Mouse (Mus musculus) cerebral cortex, adult 2 months (tissue): ENCODE measurements around the gene Cradd.

Experiments used
- WGBS: fragments of 180-500 bp; shearing (Covaris S2); methylation state at CpG from one replicate; pipeline ENCODE4 v1.1.7; 2018; 5-methylcytosine and 5-hydroxymethylcytosine counted together

The Cradd gene

DNA sequence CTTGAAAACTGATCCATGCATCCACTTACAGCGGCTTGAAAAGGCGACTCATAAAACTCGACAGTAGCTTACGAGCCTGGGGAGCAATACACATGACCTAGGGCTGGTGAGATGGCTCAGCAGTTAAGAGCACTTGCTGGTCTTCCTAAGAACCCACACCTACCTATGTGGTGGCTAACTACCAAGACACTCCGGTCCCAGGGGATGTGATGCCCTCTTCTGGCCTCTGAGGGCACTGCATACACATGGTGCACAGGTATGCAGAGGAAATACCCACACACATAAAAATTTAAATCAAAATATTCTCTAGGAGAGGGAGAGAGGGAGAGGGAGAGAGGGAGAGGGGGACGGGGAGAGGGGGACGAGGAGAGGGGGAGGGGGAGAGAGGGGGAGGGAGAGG, 167.5 kb downstream of the Cradd start:
- 93% methylated on average over 6 of the region's 7 CpGs for whole genome bisulfite sequencing

- 97% methylated on average over 1 of the region's 1 CpGs for WGBS
These were observed 169.3 kb downstream of the Cradd start for GRCm38 (mm10) chr10:95154675-95155074.

DNA sequence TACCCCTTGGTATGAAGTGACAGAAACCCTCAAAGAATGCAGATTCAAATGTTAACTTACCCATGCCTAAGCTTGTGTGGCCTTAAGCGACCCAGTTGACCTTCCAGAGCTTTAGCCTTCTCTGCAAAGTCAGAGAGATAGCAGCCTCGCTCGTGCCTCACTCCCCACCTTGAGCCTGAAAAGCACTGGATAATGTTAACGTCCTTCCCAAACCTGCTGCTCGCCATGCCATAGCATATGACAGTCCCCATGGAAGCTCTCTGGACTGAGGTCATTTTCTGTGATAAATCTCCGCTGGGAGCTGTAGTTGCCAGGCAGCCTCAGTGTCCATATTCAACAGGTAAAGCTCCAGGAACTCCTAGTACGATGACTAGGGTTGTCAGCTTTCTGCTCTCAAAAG, 170.7 kb downstream of the Cradd start:
- WGBS: 93% methylated on average over 7 of the region's 7 CpGs

GRCm38 (mm10) chr10:95152503-95152989, 171.4 kb downstream of the Cradd start:
- 93% methylated on average over 9 of the region's 9 CpGs for WGBS

DNA sequence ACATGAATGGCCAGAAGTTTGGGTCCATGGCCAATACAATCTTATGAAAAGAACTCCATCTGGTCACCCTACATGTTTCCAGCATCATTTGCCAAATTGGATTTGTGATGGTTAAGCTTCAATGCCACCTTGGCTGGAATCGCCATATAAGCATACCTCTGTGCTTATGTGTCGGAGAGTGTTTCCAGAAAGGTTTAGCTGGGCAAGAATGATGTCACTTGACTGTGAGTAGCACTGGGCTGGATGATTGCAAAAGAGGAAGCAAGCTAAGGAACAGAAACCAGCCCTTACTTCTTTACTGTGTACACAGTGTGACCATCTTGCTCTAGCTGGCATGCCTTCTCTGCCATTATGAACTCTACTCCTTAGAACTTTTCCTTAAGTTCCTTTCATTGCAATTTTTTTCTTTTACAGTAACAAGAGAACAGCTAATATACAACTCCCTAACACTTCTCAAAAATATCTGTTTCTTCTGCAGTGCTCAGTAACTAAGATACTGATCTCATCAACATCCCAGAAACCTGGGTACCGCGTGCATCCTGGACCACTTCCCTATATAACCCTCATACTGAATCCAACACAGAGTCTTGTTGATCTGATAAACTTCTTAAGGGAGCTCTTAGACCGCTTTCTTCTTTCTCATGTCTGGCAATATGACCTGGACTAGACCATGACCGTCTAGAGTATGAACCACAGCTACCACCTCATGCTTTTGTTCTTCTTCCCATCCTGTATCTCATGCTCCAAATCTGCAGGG, 172.7 kb downstream of the Cradd start:
- WGBS: 85% methylated on average over 6 of the region's 6 CpGs

DNA sequence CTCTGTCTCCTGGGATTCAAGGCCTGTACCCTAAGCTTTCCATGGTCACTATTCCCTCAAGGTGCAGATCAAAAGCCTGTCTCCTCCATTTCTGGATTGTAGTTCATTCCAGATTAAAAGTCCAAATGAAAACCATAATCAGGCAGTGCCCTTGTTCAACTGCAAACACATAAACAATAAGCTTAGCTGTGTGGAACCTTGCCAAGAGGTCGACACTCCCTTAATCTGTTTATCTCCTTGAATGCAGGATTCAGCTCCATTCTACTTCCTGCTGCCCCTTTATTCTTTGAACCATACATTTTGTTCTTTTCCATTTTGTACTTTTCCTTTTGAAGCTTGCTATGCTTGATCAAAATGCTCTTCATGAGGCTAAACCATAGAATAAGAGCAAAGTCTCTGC, 174.3 kb downstream of the Cradd start:
- WGBS: 23% methylated on average over 1 of the region's 1 CpGs

DNA sequence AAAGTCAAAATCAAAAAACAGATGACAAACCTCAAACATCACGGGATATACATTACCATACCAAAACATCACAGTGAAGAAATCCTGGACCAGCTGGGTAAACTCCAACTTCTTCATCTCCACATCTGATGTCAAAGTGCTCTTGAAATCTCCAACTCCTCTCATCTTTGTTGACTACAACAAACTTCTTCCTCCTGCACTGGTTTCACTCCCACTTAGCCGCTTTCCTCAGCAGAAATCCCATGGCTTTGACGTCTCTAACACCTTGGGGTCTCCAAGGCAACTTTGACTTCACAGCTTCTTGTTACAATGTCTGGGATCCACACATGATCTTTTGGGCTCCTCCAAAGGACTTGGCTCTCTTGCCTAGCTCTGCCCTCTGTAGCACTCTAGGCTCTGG, 175.3 kb downstream of the Cradd start:
- 94% methylated on average over 3 of the region's 3 CpGs for WGBS

DNA sequence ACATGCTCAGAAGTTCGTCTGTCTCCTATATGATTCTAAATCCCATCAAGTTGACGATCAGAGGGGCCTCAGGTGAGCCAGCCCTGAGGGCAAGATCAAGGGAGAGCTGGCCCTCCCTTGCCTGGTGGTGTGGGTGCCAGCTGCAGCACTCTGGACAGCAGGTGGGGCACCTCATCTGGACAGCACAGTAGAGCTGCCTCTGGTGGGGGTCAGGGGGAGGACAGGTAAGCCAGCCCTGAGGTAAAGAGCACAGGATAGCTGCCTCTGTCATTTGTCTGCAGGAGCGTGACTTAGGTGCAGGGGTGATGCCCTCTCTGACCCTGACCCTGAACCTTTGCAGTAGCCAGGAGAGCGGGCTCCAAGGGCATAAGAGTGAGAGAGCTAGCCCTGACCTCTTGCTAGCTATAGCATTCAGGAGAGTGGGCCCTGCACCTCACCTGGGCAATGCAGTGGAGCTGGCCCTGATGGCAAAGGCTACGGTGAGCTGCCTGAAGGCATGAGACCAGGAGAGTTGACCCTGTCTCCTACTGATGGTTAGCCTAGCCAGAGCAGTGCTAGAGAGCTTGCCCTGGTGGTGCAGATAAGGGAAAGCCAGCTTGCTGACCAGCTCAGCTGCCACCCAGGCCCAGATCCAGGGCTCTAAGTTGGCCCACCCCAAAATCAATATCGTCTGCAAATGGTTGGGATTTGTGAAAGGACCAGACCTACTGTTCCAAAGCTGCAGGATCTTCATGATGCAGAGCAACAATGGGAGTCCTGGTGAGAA, 176.6 kb downstream of the Cradd start:
- 93% methylated on average over 6 of the region's 6 CpGs for WGBS

DNA sequence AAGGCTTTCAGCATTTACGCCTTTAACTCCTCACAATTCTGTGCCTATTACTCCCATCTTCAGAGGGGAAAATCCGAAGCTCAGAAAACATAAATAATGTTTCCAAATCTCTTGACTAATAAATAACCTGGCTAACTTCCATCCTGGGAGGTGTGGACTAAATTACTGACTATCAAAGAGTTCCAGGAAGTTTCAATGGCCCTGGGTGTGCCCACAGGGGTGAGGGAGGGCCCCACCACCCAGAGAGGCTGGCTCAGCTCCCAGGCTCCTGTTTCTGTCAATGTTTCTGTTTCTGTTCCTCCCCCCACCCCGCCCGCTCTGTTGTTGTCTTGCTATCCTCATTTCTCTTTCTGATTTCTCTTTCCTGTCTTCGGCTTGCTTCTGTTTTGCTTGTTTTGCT, 177.4 kb downstream of the Cradd start:
- whole genome bisulfite sequencing: 62% methylated on average over 5 of the region's 5 CpGs

DNA sequence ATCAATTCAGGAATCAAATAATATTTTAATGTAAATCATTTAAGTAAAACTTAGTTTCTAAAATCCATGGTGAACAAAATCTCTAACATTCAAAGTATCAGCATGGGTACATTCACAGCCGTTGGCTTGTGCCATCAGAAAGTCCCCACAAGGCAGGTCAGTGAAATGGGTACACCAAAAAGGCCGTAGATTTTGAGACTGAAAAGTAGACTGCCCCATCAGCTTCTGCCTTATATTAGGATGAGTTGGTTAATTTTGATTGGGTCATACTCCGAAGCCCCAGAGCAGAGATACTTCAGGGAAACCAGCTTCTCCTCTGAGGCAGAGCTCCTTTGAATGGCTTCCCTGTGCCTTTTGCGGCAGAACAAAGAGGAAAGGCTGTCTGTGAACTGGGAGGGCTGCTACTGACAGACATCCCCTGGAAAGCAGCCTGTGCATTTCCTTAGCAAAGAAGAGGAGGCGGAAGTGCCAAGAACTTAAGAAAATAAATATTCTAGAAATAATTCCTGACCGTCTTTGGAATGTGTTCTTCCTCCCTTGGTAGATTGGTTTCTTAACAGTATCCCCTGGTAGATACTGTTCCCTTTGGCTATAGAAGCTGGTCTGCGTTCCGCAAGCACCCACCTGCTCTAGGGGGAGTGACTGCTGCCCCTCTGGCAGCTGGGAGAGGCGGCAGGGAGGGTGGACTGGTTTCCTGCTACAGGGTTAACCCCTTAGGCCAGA, 178.6 kb downstream of the Cradd start:
- 37% methylated on average over 9 of the region's 9 CpGs for WGBS

DNA sequence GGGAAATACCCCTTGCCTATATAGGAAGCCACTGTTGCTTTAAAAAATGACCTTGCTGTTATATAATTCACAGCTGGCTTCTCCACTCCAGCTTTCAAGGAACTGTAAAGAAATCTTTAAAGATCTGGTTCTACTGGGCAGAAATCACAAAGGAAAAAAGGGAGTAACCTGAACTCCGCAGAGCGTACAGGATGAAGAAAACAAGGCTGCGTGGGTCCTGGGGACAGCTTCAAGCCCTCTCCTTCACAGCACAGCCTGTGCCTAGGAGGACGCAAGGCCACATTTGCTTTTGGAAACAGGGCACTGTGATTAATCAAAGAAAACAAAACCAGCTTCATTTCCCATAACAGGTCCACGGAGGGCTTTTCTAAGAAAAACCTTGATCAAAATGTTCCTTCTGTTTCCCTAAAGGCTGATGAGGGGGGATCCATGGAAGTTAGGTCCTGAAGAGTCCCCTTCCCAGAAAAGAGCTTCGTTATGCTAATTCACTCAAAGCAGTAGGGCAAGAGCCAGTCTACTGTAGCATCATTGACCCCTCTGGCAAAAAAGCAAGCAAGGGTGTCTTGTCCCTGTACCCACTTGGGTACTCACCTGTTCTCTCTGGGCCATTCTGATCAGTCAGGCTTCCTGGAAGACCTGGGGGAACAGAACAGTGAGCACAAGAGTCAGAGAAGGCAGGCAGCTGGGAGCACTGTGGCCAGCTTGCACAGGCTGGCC, 179.4 kb downstream of the Cradd start:
- 73% methylated on average over 6 of the region's 6 CpGs for WGBS

DNA sequence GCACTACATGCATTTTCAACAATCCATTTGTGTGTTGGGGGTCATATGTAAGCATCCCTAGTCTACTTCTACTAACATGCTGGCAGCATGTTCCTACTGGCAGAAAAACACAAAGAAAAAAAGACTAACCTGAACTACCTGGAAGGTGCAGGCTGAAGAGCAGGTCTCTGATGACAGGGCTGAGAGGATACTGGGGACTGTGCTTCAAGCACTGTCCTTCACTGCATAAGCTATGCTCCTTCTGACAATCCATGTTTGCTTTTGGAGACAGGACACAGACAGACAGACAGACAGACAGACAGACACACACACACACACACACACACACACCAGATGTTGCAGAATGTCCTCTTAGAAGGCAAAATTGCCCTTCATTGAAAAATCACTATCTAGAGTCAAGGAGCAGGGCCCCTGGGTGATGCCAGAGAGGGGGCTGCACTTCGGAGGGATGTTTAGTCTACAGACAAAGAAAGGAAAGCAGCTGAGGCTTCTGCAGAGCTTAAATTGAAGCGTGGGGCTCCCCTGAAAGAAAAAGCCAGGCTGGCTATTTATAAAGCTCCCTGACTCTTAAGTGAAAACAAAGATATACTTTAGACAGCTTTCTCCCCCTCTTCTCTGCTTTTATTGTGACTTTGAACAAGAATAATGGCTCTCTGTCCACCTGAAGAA, 180.4 kb downstream of the Cradd start:
- 13% methylated on average over 2 of the region's 2 CpGs for WGBS

GRCm38 (mm10) chr10:95142844-95143435, 181.0 kb downstream of the Cradd start:
- WGBS: 13% methylated on average over 11 of the region's 11 CpGs

GRCm38 (mm10) chr10:95141075-95141474, 182.9 kb downstream of the Cradd start:
- WGBS: 60% methylated on average over 3 of the region's 3 CpGs

DNA sequence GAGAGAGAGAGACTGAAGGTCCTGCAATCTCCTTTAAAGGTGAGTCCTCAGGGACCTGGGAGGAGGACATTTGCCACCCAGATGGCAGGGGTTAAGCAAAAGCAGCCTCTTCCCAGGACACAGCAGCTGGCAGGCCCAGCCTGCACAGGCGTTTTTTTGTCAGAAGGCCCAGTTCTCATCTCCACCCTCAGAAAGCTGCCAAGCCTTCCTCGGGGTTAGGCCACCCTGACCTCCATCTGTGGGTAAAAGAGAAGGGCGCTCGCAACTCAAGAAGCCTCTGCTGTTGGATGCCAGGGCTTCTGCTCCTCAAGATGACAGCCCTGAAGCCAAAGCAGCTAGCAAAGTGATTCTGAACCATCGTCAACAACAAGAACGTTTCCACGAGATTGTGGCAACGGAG, 184.3 kb downstream of the Cradd start:
- 54% methylated on average over 8 of the region's 8 CpGs for WGBS

- 87% methylated on average over 4 of the region's 4 CpGs for WGBS
These were observed 190.9 kb downstream of the Cradd start for GRCm38 (mm10) chr10:95133057-95133456.
